Mouse (Mus musculus) lung, postnatal 0 days (tissue): ENCODE data around the gene Olfr517. TPM values are rescaled to one million over a fixed set of nuclear protein-coding genes. Genes with fewer than 3 reads are reported as not detected.

Source experiments
- ATAC-seq: fragments of 200-750 bp; cut with Nextera tagmentation; 2 replicates; pipeline ENCODE4 v1.8.0; 2017; ENCODE audit warnings: moderate library complexity
- DNase-seq: peaks from one replicate; pipeline ENCODE4 v3.0.0-alpha.2; 2016; ENCODE audit warnings: low spot score
- H3K27ac ChIP-seq: fragments of 300-500 bp; sonication (generic); 2 replicates; pipeline ENCODE4 v1.5.1; 2014; ENCODE audit warnings: antibody characterized with exemption, mild to moderate bottlenecking, low read length, mixed read lengths
- H3K27me3 ChIP-seq: fragments of 300-500 bp; sonication (generic); replicated peaks from 2 replicates; pipeline ENCODE4 v1.6.1; 2014; ENCODE audit warnings: low read length, mixed read lengths; ENCODE audit not compliant: insufficient read depth
- H3K36me3 ChIP-seq: fragments of 300-500 bp; sonication (generic); 2 replicates; pipeline ENCODE4 v1.6.1; 2014; ENCODE audit warnings: low read length, mixed read lengths; ENCODE audit not compliant: insufficient read depth
- H3K4me1 ChIP-seq: fragments of 300-500 bp; sonication (generic); 2 replicates; pipeline ENCODE4 v1.6.1; 2014; ENCODE audit warnings: antibody characterized with exemption, low read depth, low read length, mixed read lengths; ENCODE audit not compliant: insufficient read depth
- H3K4me2 ChIP-seq: fragments of 300-500 bp; sonication (generic); replicated peaks from 2 replicates; pipeline ENCODE4 v1.6.1; 2014; ENCODE audit warnings: low read depth, mild to moderate bottlenecking, low read length, moderate library complexity, mixed read lengths
- H3K4me3 ChIP-seq: fragments of 300-500 bp; sonication (generic); 2 replicates; pipeline ENCODE4 v1.5.1; 2014; ENCODE audit warnings: low read depth, low read length
- H3K9ac ChIP-seq: fragments of 300-500 bp; sonication (generic); replicated peaks from 2 replicates; pipeline ENCODE4 v1.6.1; 2014; ENCODE audit warnings: low read depth, mild to moderate bottlenecking
- H3K9me3 ChIP-seq: fragments of 300-500 bp; sonication (generic); 2 replicates; pipeline ENCODE4 v1.6.1; 2016; ENCODE audit warnings: low read length, mixed read lengths
- CTCF ChIP-seq: IDR thresholded peaks from 2 replicates; pipeline ENCODE4 v1.5.1; 2016; ENCODE audit warnings: antibody characterized with exemption, mild to moderate bottlenecking
- EP300 ChIP-seq: IDR thresholded peaks from 2 replicates; pipeline ENCODE4 v1.6.1; 2016; ENCODE audit warnings: antibody characterized with exemption, mild to moderate bottlenecking, control low read depth
- WGBS: fragments of 180-500 bp; shearing (Covaris S2); extraction: QIAGEN DNeasy Blood & Tissue Kit; methylation state at CpG from one replicate; pipeline ENCODE4 v1.1.7; 2014; 5-methylcytosine and 5-hydroxymethylcytosine counted together
- polyA plus RNA-seq: library from polyadenylated mRNA; unstranded; fragments of >200 nt; fragmentation: Nextera tagmentation; extraction: Ambion mirVana; gene quantifications from 2 replicates; pipeline ENCODE4 v1.2.1, GENCODE M21; 2015

Olfr517 gene
- polyA plus RNA-seq, result not detected in 2 replicates

DNA sequence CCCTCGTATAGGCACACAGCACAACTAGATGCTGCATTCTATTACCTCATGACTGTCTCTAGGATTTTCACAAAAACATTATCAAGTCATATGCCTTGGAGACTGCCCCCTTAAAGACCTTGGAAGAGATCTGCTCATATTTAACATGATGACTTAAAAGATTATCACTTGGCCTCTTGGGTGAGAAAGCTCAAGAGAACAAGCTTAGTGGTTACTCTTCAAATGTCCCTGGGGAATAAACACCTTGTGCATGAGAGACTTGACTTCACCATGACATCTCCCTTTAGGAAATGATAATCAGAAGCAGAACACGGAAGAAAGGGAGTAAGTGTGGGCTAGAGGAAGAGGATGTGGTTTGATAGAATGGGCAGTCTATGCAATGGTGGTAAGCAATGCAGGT lies at the start of gene Olfr517:
Gene Olfr517 (minus strand): TSS at position 101 of the 400 bp plus-strand sequence.
- H3K4me2 ChIP-seq, result no peak within 1 kb of the TSS
- DNase-seq, result no peak
- H3K4me1 ChIP-seq, result no peaks in the 10 kb centered on the region
- H3K27me3 ChIP-seq, result no peaks in the 10 kb centered on the region
- no peak within 1 kb of the TSS for H3K4me3 ChIP-seq
- H3K27ac ChIP-seq, result no peak within 1 kb of the TSS
- H3K36me3 ChIP-seq, result no peaks in the 10 kb centered on the region
- no peak for TF ChIP-seq CTCF
- TF ChIP-seq EP300, result no peak
- H3K9me3 ChIP-seq, result no peaks in the 10 kb centered on the region
- ATAC-seq, result no peak
- no peak within 1 kb of the TSS for H3K9ac ChIP-seq
- WGBS, result 48% methylated on average over 2 of the region's 2 CpGs

DNA sequence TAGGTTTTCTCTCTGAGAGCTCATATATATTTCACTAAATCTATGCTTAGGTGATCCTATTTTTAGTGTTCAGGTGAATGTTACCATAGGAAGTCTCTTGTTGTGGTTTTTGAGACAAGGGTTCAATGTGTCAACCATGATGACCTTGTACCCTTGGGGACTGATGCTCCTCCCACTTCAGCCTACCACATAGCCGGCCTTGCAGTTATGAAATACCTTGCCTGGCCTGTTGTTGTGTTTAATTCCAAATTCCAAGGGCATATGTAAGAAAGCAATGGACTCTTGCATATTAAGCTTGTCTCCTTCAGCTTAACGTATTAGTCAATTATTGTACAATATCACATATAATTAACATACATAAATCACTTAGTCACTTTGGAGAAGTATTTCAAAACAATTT lies 31.8 kb upstream of the Olfr517 start:
- TF ChIP-seq CTCF, result no peak
- TF ChIP-seq EP300, result no peak
- Histone ChIP-seq H3K27ac (no peak overlapping the region), H3K9me3 (no peaks in the 10 kb centered on the region), H3K4me1 (no peaks in the 10 kb centered on the region), H3K27me3 (no peaks in the 10 kb centered on the region), H3K36me3 (no peaks in the 10 kb centered on the region), H3K4me3 (no peak overlapping the region), H3K4me2 (no peak overlapping the region), H3K9ac (no peak overlapping the region)
- WGBS, result 73% methylated on average over 2 of the region's 2 CpGs
- no peak for DNase-seq
- ATAC-seq, result no peak

DNA sequence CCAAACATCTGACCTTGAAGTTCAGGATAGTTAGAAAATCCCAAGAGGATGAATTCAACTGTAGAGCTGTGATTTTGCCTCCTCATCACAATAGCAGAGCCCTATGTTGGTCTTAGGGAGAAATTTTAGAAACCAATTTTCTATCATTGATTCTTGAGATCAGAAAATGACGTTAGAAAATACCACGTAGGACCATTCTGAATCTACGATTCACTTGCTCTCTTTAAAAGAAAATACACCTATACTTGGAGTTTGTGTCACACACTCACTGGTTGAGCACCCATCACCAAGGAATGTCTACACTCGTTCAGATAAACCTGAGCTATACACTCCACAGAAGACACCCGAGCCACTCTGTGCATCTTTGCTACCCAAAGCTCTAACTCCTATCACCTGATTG lies 22.1 kb upstream of the Olfr517 start, which contains the start of gene Olfr519:
Gene Olfr519 (minus strand): TSS at position 101 of the 400 bp plus-strand sequence.
- no peaks in the 10 kb centered on the region for H3K4me1 ChIP-seq
- ATAC-seq (no peak), DNase-seq (no peak)
- H3K27me3 ChIP-seq, result no peaks in the 10 kb centered on the region
- no peak within 1 kb of the TSS for H3K4me3 ChIP-seq
- H3K9ac ChIP-seq, result no peak within 1 kb of the TSS
- no peaks in the 10 kb centered on the region for H3K9me3 ChIP-seq
- TF ChIP-seq CTCF (no peak), EP300 (no peak)
- WGBS, result 81% methylated on average over 5 of the region's 5 CpGs
- H3K36me3 ChIP-seq, result no peaks in the 10 kb centered on the region
- no peak within 1 kb of the TSS for H3K4me2 ChIP-seq
- no peak within 1 kb of the TSS for H3K27ac ChIP-seq

DNA sequence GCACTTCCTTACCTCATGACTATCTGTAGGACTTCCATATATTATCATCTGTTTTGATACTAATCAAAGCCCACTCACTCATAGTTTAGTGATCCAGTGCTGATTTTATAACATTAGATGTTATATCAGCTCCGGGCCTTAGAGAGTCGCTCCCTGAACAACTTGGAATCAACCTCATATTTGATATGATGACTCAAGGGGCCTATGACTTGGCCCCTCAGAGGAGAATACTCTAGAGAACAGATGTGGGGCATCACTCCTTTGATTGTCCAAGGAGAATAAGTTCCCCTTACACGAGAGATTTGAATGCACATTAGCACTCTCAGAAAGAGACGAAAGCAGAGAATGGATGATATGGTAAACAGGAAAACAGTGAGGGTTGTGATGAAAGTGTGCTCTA lies 12.7 kb upstream of the Olfr517 start, which contains the start of gene Olfr518:
Gene Olfr518 (minus strand): TSS at position 101 of the 400 bp plus-strand sequence.
- DNase-seq, result no peak
- H3K27me3 ChIP-seq, result no peaks in the 10 kb centered on the region
- ATAC-seq, result no peak
- TF ChIP-seq CTCF (no peak), EP300 (no peak)
- WGBS, result 70% methylated on average over 4 of the region's 4 CpGs
- no peaks in the 10 kb centered on the region for H3K4me1 ChIP-seq
- no peak within 1 kb of the TSS for H3K9ac ChIP-seq
- no peaks in the 10 kb centered on the region for H3K36me3 ChIP-seq
- no peak within 1 kb of the TSS for H3K4me2 ChIP-seq
- H3K27ac ChIP-seq, result no peak within 1 kb of the TSS
- no peaks in the 10 kb centered on the region for H3K9me3 ChIP-seq
- H3K4me3 ChIP-seq, result no peak within 1 kb of the TSS

DNA sequence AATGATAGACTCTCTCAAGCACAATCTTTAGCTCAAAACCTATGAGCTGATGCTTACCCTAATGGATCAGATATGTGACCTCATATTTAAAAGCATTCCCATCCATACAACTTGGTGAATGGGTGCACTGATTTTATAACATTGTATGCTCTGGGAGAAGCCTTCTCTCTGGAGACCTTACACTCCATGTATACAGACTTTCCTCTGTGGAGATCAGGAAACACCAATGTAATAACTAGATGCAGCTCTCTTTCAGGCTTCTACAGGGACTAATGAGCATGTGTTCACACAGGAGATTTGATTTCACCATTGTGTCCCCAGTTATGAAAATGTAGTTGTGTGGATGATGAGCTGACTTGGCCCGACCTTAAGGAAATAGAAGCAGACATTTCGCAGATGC lies 21.8 kb downstream of the Olfr517 start, which contains the start of gene Olfr516:
Gene Olfr516 (minus strand): TSS at position 101 of the 400 bp plus-strand sequence.
- no peaks in the 10 kb centered on the region for H3K9me3 ChIP-seq
- WGBS, result 84% methylated on average over 2 of the region's 2 CpGs
- H3K36me3 ChIP-seq, result no peaks in the 10 kb centered on the region

DNA sequence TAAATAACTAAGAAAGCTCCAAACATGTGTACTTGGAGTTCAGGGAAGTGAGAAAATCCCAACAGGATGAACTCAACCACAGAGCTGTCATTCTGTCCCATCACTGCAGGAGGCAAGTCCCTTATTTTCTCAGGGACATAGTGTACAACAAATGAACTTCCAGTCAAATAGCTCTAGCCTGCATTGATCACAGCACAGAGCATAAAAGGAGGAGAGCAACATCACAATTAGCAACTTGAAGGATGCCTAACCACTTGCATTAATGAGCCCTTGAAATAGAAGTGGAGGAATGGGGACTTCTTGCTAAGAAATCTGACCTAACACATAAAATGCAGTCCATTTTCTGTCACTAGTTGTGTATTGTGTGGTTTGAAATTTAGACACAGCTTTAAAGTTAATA lies 46.3 kb downstream of the Olfr517 start, which contains the start of gene Olfr514:
Gene Olfr514 (minus strand): TSS at position 101 of the 400 bp plus-strand sequence.
- Histone ChIP-seq H3K4me1 (no peaks in the 10 kb centered on the region), H3K4me3 (no peak within 1 kb of the TSS), H3K36me3 (no peaks in the 10 kb centered on the region), H3K27ac (no peak within 1 kb of the TSS), H3K4me2 (no peak within 1 kb of the TSS), H3K9me3 (no peaks in the 10 kb centered on the region), H3K9ac (no peak within 1 kb of the TSS), H3K27me3 (no peaks in the 10 kb centered on the region)
- TF ChIP-seq EP300 (no peak), CTCF (no peak)
- no peak for DNase-seq
- ATAC-seq, result no peak

More for the DNA sequence above, 21.8 kb downstream of the Olfr517 start, which contains the start of gene Olfr516:
- Histone ChIP-seq H3K4me2 (no peak within 1 kb of the TSS), H3K27ac (no peak within 1 kb of the TSS), H3K9ac (no peak within 1 kb of the TSS), H3K27me3 (no peaks in the 10 kb centered on the region), H3K4me3 (no peak within 1 kb of the TSS), H3K4me1 (no peaks in the 10 kb centered on the region)
- DNase-seq (no peak), ATAC-seq (no peak)
- TF ChIP-seq CTCF, result no peak
- no peak for TF ChIP-seq EP300

Other genes with a start within 250 kb of the Olfr517 start
- not detected in 2 replicates for gene Olfr508, start 242.4 kb downstream of the Olfr517 start, polyA plus RNA-seq
- not detected in 2 replicates for gene Olfr509, start 220.5 kb downstream of the Olfr517 start, polyA plus RNA-seq
- not detected in 2 replicates for gene Olfr510, start 206.0 kb downstream of the Olfr517 start, polyA plus RNA-seq
- gene Olfr512, start 159.1 kb downstream of the Olfr517 start, polyA plus RNA-seq, result not detected in 2 replicates
- gene Olfr513, start 121.4 kb downstream of the Olfr517 start, polyA plus RNA-seq, result not detected in 2 replicates
- not detected in 2 replicates for gene Olfr514, start 46.4 kb downstream of the Olfr517 start, polyA plus RNA-seq
- not detected in 2 replicates for gene Olfr516, start 21.9 kb downstream of the Olfr517 start, polyA plus RNA-seq
- not detected in 2 replicates for gene Olfr518, start 12.6 kb upstream of the Olfr517 start, polyA plus RNA-seq
- gene Olfr519, start 22.0 kb upstream of the Olfr517 start, polyA plus RNA-seq, result not detected in 2 replicates
- gene Nlrp10, start 57.8 kb upstream of the Olfr517 start, polyA plus RNA-seq, result 0.27 and 0.31 TPM in 2 replicates
- gene Eif3f, start 62.0 kb upstream of the Olfr517 start, polyA plus RNA-seq, result 80.1 and 83.6 TPM in 2 replicates
- 0.29 and 0.38 TPM in 2 replicates for gene Tub, start 78.0 kb upstream of the Olfr517 start, polyA plus RNA-seq
- gene Ric3, start 211.0 kb upstream of the Olfr517 start, polyA plus RNA-seq, result 0.58 and 0.83 TPM in 2 replicates